Mouse (Mus musculus) erythroblast, adult 5-6 weeks (primary cell): ENCODE results near the gene Cdk19. TPM values are rescaled to one million over a fixed set of nuclear protein-coding genes. Genes with fewer than 3 reads are reported as not detected.

Experiments used
- ATAC-seq: replicated peaks from 2 replicates; pipeline ENCODE4 v1.8.0; 2016; ENCODE audit warnings: moderate number of reproducible peaks, mild to moderate bottlenecking, moderate TSS enrichment, inconsistent platforms; ENCODE audit not compliant: poor library complexity, low FRiP score, severe bottlenecking
- total RNA-seq, 2 experiments: library from RNA; stranded (forward) in 1 of 2; stranded (reverse) in 1 of 2; fragments of 150-400 nt in 1 of 2; fragments of 200-764, 138-1000 nt in 1 of 2; gene quantifications; 2 replicates each; pipeline versions ENCODE4 v1.2.3 to v1.2.4; 2015 to 2017; ENCODE audit warnings: low replicate concordance in 2 of 2

The Cdk19 gene
- total RNA-seq (2015; ENCODE audit: low replicate concordance) (13.6 and 21.9 TPM in 2 replicates), total RNA-seq (2017; ENCODE audit: low replicate concordance) (11.4 and 12.0 TPM in 2 replicates)

DNA sequence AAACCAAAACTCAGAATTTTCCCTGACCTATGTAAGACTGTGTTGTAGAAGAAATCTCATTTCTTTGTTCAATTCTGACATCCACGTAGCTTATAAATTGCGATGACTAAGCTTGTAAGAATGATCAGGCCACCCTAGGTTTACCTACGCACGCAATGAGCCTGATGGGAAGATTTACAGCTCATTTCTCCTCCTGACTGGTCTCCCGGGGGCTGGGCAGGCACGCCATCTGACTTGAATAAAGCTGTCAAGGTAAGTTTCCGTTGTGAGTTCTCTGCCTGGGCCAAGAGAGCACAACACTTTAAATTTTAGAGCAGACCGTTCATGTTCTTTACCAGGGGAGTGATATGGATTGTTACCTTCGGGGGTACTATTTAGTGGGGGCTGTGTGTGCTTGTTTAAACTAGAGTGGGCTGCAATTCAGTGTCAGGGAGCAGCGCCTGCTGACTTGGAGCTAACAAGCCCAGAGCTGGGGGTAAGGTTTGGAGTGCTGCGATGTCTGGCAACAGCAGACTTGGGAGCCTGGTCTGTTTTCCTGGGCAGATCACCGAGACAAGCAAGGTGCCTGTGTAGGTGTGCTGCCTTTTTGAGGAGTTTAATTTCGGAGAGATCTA is at the start of gene Cdk19:
Gene Cdk19, plus strand, starts transcription at position 214 of the 614 bp plus-strand sequence.
- ATAC-seq: no peak

DNA sequence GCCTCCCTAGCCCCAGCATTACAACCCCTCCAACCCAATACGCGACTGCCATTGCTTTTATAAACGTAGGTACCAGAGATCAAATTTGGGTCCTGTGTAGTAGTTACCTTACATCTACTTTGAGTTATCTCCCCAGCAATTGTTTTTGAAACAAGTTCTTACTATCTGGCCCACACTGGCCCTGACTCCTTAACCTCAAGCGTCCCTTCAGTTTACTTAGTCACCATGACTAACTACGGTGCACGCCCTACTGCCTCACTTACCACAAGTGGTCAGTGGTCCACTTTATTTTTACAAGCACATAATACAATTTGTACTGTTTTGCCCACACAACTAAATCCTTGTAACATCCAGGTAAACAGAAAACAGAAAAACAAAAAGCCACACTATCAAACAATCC is 46.7 kb upstream of the Cdk19 start:
- no peak for ATAC-seq

DNA sequence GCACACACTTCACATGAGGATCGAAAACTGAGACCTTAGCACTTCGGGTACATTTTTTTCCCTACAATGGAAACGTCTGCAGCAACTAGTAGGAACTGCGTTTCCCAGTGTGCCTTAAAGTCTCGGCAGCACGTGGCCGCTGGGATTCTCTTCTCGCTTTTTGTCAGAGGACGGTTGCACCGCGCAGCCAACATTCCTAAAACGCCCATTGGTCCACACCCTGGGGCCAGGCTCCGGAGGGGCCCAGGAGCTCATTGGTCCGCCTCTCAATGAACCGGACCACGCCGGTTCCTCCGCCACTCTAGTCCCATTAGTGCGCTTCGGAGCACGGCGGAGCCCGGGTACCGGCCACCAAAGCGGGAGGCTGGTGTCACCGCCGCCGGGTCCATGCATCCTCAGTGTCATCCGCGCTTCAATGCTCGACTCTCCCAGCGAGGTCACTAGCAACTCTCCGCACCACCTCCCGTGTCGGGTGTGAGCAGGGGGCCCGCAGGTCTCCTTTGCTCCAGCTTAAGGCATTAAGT is 38.7 kb upstream of the Cdk19 start:
- ATAC-seq: peak; percentile 84

DNA sequence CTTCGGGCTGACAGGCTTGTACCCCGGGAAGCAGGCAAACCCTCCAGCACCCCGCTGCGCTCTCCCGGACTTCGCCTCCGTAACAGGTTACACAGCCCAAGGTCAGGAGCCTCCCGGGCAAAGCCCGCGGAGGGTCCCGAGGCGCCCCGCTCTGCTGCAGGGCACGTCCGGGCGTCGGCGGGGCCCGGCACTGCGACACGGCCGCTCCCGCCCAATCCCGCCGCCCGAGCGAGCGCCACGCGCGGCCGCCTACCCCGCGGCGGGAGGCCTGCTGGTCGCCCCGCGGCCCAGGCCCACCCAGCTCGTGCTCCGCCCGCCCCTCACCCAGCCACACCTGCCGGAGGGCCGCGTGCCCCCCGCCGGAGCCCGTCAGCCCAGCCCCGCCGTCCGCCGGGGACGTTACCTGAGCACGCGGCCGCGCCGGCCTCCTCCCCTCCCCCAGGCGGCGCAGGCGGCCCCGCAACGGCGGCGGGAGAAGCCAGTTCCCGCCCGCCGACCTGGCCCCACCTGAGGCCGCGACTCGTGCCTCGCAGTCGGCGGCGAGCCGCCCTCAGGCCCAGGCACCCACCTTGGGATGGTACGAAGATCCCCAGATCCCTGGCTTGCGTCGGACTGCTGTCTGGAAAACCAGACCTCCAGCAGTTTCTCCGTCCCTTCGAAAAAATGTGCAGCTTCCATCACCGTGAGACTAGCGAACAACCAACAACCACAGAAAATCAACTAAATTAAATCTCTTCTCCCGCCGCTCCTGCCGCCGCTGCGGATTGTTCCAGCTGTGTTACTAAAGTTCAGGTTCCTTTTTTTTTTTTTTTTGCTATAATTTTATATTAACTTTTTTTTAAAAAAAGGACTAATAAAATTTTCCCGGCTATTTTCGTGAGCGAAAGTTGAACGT is 37.9 kb upstream of the Cdk19 start:
- 0 out of 2 replicates have a peak, but pooled peaks have one; percentile 12 for ATAC-seq

DNA sequence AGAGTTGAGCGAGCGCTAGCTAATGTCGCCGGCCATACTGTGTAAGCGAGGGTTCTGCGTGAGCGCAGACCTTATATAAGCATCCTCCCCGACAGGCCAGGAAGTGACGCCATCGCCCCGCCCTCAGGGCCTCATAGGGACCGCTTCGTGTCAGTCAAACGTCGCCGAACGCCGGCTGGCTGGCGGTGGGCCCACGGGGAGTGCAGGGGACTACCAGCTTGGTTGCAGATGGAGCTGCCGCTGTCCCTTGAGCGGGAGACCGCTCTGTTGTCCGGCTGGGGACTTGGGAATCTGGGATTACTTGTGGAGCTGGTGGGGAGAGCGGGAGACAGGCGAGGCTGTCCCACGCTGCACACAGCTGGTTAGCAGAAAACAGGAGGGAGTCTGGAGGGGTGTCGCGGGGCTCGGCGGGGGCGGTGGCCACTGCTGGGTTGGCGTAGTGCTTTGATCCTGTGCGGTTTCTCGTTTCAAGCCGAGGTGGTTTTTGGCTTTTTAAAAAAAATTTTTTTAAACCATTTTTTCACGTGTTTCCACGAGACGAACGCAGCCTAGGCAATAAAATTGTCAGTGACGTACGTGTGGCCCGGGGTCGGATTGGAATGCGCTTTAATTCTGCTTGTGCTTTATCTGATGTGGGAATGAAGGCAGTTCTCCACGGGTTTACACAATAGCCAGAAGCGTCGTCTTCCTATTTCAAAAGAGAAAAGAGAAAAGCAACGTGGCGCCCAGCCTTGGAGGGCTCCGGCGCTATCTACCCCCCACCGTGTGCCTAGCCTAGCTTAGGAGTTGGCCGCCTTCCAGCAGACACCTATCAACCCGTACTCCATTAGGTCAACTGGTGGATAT is 37.0 kb upstream of the Cdk19 start, which contains the start of gene Amd1:
Gene Amd1, minus strand, starts transcription at position 47 of the 846 bp plus-strand sequence.
- peak; percentile 93 for ATAC-seq

DNA sequence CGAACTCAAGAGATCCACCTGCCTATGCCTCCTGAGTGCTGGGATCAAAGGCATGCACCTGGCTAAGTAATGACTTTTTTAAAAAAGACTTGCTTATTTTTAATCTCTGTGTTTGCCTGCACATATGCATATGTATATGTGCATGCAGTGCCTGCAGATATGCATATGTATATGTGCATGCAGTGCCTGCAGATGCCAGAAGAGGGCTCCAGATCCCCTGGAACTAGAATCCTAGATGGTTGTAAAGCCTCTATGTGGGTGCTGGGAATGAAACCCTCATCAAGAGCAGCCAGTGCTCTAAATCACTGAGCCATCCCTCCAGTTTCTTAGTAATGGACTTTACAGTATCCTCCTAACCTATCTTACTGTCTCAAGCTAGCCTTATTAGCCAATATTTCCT is 33.4 kb upstream of the Cdk19 start:
- ATAC-seq: no peak

DNA sequence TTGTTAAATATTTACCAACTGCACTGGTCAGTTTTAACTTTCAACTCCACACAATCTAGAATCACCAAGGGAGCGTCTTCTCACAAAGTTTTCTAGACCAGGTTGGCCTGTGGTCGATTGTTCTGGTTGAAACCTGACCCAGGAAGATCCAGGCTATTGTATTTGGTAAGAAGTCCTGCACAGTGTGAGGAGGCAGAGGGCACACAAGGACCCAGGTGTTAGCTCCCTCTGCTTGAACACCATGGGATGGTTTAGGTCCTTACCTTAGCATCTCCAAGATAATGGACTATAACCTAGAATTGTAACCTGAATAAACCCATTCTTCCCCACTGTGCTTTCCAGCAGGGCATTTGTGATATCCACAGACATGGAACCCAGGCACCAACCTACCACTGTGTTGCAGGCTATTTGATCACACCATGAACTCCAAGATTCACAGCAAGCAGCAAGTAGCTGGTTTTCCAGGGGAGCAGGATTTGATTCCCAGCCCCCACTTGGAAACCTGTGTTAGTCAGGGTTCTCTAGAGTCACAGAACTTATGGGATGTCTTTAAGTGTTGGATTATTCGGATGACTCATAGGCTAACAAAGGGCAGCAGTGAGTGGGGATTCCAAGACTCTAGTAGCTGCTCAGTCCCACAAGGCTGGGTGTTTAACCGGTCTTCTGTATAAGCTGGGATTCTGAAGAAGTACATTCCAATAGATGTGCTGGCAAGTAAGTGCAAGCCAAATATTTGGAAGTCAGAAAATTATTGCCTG is 31.4 kb upstream of the Cdk19 start:
- no peak for ATAC-seq

DNA sequence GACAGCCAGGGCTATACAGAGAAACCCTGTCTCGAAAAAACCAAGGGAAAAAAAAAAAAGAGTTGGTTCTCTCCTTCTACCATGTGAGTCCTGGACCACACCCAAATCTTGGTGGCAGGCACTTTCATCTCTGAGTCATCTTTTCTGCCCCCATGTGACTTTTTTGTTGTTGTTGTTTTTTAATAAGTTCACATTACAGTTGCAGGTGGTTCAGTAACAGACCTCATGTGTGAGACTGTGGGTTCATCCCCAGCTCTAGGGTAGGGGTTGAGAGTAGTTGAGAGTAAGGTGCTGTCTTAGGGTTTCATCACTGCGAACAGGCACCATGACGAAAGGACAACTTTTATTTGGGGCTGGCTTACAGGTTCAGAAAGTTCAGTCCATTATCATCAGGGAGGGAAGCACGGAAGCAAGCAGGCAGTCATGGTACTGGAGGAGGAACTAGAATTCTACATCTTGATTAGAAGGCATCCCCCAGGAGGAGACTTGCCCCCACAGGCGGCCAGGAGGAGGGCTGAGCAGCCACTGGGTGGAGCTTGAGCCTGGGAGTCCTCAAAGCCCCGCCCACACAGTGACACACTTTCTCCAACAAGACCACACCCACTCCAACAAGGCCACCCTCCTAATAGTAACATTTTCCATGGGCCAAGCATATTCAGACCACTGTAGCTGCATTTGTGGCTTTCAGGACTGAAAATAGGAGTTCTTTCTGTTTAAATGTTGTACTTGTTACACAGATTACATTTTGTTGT is 29.3 kb upstream of the Cdk19 start:
- peak; percentile 96 for ATAC-seq

DNA sequence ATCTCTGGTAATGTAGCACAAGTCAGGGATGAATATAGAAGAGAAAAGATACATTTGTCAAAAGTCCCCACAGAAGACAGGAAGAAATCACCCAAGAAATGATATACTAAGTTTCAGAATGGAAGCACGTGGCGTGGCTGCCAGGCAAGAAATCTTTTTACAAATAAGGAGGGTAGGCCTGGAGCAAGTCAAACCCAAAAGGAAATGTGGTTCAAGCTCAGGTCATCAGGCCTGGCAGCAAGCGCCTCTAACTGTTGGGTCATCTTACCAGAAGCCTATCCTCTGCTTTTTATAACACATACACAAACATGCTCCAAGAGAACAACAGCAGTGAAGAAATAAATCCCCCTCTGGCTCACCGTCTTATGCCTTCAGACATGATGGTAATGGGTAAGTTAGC is 26.6 kb upstream of the Cdk19 start:
- ATAC-seq: no peak

DNA sequence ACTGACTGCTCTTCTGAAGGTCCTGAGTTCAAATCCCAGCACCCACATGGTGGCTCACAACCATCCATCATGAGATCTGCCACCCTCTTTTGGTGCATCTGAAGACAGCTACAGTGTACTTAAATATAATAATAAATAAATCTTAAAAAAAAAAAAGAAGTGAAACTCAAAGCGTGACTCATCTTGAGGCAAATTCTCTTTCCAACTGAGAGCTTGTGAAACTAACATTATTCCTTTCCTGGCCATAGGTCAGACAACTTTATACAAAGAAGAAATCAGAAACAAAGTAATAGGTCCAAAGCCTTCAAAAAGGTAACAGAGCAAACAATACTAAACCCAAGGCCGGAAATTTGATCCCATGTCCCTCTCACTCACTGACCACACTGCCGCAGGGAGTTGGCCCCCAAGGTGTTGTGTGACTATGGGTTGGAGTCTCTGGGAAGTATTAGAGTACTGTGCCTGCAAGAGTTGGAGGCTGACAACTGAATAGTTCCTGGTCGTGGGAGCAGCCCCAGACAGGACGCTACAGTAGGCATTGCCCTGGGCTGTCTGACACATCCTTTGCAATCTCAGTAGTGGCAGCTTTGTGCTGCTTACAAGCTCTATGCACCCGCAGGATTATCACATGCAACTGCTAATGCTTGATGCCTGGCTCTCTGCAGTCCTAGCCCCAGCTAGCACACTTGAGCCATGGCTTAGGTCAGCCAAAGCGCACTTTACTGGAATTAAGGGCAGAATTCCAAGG is 22.4 kb upstream of the Cdk19 start:
- no peak; the same call in 1 of the 2 replicates for ATAC-seq

DNA sequence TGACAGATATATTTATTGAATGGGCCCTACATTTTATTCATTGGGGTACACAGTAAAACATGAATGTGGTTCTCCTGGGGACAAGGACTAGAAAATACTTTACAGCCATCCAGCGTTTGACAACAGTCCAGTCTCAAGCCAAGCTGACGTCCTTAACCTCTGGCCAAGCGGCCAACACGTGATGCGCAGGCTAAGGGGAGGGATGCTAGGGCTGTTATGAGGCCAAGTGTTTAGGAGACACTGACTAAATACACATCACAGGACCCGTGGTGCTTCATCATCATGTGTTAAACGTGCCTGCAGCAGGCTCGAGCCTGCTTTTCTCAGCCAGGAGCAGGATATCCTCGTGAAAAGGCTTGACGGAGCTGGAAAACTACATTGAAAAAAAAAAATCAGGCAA is 19.1 kb upstream of the Cdk19 start:
- ATAC-seq: no peak

DNA sequence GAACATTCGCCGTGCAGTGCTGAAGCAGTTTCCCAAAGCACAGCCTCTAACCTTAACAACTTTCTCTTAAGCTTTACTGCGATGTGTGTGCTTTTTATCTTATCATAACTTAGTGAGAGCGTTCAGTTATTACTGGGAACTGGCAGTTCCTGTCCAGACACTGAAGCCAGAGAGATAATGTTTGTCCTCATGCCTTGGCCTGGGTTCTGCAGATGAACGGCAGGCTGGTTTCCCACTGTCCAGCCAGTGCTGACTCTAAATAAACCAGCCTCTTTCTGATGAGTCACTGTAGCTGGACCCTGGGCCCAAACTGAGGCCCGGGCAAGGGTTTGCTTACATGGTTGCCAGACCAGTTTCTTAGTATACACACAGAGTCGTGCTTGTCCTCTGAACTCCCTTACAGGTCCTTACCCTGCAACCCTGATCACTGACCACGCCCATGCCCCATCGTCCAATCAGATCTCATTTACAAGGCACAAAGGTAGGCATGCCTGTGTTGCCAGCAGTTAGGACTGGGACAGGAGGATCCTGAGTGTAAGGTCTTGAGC is 11.3 kb upstream of the Cdk19 start:
- peak; percentile 97 for ATAC-seq

DNA sequence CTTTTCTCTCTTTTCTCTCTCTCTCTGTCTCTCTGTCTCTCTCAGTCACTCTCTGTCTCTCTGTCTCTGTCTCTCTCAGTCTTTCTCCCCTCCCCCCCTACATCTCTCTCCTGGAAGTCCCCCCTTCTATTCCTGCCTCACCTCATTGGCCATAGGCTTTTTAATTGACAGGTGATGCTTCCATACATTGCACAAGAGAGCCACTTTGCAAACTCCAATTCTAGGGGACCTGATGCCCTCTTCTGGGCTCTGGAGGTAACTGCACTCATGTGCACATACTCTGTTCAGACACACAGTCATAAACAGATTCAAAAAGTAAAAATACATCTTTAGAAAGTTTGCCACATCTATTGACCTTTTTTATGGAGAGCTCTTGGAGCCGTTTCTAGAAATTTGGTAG is 9.1 kb upstream of the Cdk19 start:
- ATAC-seq: no peak

DNA sequence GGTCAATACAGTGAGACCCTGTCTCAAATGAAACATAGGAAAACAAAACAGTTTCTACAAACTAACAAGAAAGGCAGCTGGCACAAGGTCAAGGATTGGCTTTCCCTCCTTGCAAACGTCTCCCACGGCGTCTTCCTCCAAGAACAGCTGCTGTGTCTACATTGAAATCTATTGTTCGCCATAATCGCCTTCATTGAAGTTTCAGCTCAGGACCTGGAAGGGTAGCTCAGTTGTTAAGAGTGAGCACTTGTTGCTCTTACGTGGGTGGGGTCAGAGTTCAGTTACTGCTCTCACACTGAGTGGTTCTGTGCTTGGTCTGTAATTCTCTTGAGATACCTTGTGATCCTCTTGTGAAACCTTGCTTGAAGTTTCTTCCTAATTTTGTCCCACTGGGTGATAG is 6.5 kb upstream of the Cdk19 start:
- ATAC-seq: no peak

DNA sequence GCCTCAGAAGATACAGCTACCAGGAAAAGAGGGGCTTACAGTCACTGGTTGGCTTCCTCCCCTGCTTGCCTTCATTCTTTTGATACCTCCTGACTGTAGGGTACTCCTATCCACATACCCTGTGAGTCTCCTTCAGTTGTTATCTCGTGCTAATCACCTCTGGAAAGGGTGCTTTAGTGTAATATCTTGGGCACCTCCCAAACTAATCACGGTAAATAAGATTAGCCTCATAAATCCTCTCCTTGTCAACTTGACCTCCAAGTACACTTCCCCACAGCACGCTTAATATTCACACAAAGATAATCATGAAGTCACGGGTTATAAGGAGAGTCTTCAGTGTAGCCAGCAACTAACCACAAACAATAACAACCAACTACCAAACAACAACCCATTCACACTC is 2.7 kb downstream of the Cdk19 start:
- no peak for ATAC-seq

DNA sequence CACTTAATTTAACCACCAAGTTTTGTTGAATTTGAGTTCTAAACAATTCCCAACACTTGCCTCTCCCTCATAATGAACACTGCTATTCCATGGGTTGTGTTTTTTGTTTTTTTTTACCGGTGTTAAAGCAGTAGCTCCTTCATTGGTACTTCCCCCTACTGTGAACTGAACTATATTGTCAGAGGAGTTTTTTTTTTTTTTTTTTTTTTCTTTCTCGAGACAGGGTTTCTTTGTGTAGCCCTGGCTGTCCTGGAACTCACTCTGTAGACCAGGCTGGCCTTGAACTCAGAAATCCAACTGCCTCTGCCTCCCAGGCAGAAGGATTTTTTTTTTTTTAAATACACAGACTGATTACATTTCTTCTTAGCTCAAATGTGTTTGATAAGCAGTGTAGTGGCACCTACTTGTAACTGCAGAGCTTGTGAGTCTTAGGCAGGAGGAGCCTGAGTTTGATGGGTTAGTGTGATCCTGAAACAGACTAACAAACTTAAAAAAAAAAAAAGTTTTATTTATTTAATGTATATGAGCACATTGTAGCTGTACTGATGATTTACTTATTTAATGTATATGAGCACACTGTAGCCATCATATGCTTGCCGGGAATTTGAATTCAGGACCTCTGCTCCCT is 7.5 kb downstream of the Cdk19 start:
- ATAC-seq: no peak

DNA sequence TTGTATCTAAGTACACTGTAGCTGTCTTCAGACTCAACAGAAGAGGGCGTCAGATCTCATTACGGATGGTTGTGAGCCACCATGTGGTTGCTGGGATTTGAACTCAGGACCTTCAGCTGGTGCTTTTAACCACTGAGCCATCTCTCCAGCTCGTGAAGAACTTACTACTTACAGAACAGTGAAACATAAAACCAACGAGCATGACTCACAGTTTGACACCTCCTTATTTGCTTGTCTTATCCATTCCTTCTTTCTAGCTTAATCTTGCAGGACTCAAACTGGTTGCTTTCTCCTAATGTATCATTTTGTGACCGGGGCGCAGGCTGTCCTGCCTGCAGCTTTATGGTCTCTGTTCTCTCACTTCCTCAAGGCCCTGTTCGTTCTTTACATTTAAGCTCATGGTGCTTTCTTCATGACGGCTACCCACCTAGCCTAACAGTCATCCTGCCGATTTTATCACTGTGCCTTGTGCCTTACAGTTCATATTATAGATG is 8.1 kb downstream of the Cdk19 start:
- no peak for ATAC-seq
